Mouse (Mus musculus) forebrain, embryonic 14.5 days (tissue): ENCODE measurements around the gene Syngr1. TPM values are rescaled to one million over a fixed set of nuclear protein-coding genes. Genes with fewer than 3 reads are reported as not detected.
"Not testable (repeated sequence)": the region's sequence is repeated elsewhere in the genome, so short reads cannot be mapped to it uniquely, and the experiment has no call there.

Experiments used
- ATAC-seq: fragments of 200-750 bp; cut with Nextera tagmentation; 2 replicates; pipeline ENCODE4 v1.8.0; 2017; ENCODE audit warnings: mild to moderate bottlenecking, moderate library complexity
- DNase-seq: peaks from one replicate; pipeline ENCODE4 v3.0.0-alpha.2; 2015; ENCODE audit warnings: low spot score
- H3K27ac ChIP-seq: fragments of 300-500 bp; sonication (generic); 2 replicates; pipeline ENCODE4 v1.5.1; 2014; ENCODE audit warnings: low read depth, mild to moderate bottlenecking, control low read depth, low read length, moderate library complexity
- H3K27me3 ChIP-seq: fragments of 300-500 bp; sonication (generic); replicated peaks from 2 replicates; pipeline ENCODE4 v1.6.1; 2014; ENCODE audit warnings: low read length, control low read depth, mixed read lengths; ENCODE audit not compliant: control insufficient read depth, insufficient read depth
- H3K36me3 ChIP-seq: fragments of 300-500 bp; sonication (generic); 2 replicates; pipeline ENCODE4 v1.6.1; 2014; ENCODE audit warnings: low read length, control low read depth; ENCODE audit not compliant: control insufficient read depth, insufficient read depth
- H3K4me1 ChIP-seq: fragments of 300-500 bp; sonication (generic); 2 replicates; pipeline ENCODE4 v1.6.1; 2014; ENCODE audit warnings: antibody characterized with exemption, low read length, control low read depth; ENCODE audit not compliant: control insufficient read depth, insufficient read depth
- H3K4me2 ChIP-seq: fragments of 300-500 bp; sonication (generic); 2 replicates; pipeline ENCODE4 v1.6.1; 2014; ENCODE audit warnings: mild to moderate bottlenecking, control low read depth, low read length
- H3K4me3 ChIP-seq: fragments of 300-500 bp; sonication (generic); 2 replicates; pipeline ENCODE4 v1.5.1; 2014; ENCODE audit warnings: low read depth, low read length, control low read depth
- H3K9ac ChIP-seq: fragments of 300-500 bp; sonication (generic); 2 replicates; pipeline ENCODE4 v1.6.1; 2014; ENCODE audit warnings: mild to moderate bottlenecking, low read length, control low read depth, moderate library complexity
- H3K9me3 ChIP-seq: fragments of 300-500 bp; sonication (generic); replicated peaks from 2 replicates; pipeline ENCODE4 v1.6.1; 2016; ENCODE audit warnings: low read length, control low read depth, mixed read lengths; ENCODE audit not compliant: control insufficient read depth
- WGBS: fragments of 180-500 bp; shearing (Covaris S2); extraction: QIAGEN DNeasy Blood & Tissue Kit; methylation state at CpG from one replicate; pipeline ENCODE4 v1.1.7; 2014; 5-methylcytosine and 5-hydroxymethylcytosine counted together
- polyA plus RNA-seq: library from polyadenylated mRNA; unstranded; fragments of >200 nt; fragmentation: Nextera tagmentation; extraction: Ambion mirVana; gene quantifications from 2 replicates; pipeline ENCODE4 v1.2.1, GENCODE M21; 2014

Gene Syngr1
- polyA plus RNA-seq, 1 experiment from 2014 or later: 28.8 TPM

DNA sequence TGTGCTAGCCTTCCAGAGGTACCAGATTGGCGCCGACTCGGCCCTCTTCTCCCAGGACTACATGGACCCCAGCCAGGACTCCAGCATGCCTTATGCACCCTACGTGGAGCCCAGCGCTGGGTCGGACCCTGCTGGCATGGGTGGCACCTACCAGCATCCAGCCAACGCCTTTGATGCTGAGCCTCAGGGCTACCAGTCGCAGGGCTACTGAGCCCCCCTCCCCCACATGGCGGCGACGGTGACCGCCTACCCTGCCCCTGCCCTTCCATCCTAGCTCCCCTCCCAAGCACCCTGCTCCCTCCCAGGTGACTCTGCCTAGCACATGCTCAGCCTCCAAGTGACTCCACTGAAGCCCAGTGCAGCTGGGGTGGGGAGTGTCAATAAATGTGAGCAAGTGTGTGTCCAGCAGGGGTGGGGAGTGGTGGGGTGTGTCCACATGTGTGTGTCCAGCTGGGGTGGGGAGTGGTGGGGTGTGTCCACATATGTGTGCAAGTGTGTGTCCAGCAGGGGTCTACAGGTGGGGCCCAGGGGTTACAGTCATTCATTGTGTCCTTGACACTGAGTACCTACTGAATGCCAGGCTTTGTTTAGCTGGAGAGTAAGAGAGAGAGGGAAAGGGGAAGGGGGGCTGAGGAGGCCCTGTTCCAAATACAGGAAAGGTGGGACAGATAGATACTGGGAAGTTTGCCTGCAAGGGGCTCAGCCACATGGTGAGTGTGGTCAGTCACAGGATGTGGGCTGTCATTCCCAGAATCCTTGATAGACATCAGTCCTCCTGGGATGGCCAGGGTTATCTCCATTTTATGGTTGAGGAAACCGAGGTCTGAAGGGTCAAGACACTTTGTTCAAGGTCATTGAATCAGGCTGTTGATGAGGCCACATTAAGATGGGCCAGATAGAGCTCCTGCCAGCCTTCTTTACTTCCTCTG lies 25.0 kb downstream of the Syngr1 start:
- Histone ChIP-seq H3K36me3 (peaks cover 12% of the 10 kb centered on the region), H3K27ac (no peak overlapping the region), H3K9me3 (no peaks in the 10 kb centered on the region), H3K4me3 (no peak overlapping the region), H3K4me2 (no peak overlapping the region), H3K27me3 (no peaks in the 10 kb centered on the region), H3K4me1 (no peaks in the 10 kb centered on the region), H3K9ac (no peak overlapping the region)
- DNase-seq (no peak), ATAC-seq (no peak)
- 79% methylated on average over 13 of the region's 13 CpGs for WGBS

- WGBS: 76% methylated on average over 8 of the region's 8 CpGs
- DNase-seq: no peak
- H3K27me3 ChIP-seq: no peaks in the 10 kb centered on the region
- H3K36me3 ChIP-seq: peaks cover 3% of the 10 kb centered on the region; the same call in 1 of the 2 replicates
- no peaks in the 10 kb centered on the region for H3K9me3 ChIP-seq
- H3K4me3 ChIP-seq: no peak overlapping the region
- no peak overlapping the region for H3K27ac ChIP-seq
- ATAC-seq: no peak
- H3K4me2 ChIP-seq: no peak overlapping the region
- H3K4me1 ChIP-seq: no peaks in the 10 kb centered on the region
- H3K9ac ChIP-seq: no peak overlapping the region
Observed at GRCm38 (mm10) chr15:80117154-80117553, 26.0 kb downstream of the Syngr1 start.

DNA sequence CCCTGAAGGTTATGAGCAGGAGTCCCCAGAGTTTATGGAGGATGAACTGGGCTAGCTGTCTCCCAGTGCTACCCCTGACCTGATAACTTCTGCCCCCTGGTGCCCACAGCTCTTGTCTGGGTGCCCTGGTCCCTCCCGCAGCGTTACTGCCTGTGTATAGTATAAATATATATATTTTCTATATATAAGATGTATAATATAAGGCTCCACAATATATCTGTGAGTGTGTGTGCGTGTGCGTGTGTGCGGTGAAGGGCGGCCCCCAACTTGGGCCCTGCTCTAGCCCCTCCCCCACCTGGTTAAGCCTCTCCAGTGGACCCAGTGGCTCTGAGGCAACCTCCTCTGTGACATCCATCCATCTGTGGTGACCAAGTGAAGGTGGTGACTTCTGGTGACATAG lies 27.9 kb downstream of the Syngr1 start:
- WGBS: 93% methylated on average over 6 of the region's 6 CpGs
- ATAC-seq: no peak

DNA sequence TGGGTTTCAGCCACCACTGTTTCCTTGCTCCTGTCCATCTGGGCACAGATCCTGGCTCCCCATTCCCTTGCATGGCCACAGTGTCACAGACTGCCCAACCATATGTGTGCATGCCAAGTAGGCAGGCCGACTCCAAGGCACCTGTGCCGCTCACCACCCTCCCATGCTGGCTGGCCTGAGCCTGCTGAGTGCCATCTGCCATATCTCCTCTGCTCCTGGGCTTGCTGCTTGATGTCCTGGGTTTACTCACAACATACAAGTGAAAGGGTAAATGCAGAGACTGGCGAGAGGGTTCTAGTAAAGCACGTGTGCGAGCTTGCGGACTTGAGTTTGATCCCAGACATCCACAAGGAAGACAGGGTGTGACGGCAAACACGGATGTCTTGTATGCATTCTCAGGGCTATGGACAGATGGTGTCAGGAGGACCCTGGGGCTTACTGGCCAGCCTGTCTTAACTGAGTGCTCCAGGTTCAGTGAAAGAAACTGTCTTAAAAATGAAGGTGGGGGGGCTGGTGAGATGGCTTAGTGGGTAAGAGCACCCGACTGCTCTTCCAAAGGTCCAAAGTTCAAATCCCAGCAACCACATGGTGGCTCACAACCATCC lies 30.7 kb downstream of the Syngr1 start:
- H3K27me3 ChIP-seq: no peaks in the 10 kb centered on the region
- ATAC-seq (no peak), DNase-seq (no peak)
- no peak overlapping the region for H3K4me3 ChIP-seq
- H3K36me3 ChIP-seq: no peaks in the 10 kb centered on the region
- no peaks in the 10 kb centered on the region for H3K9me3 ChIP-seq
- no peaks in the 10 kb centered on the region for H3K4me1 ChIP-seq
- H3K4me2 ChIP-seq: no peak overlapping the region
- 89% methylated on average over 9 of the region's 9 CpGs for WGBS
- H3K9ac ChIP-seq: no peak overlapping the region
- no peak overlapping the region for H3K27ac ChIP-seq

More for the DNA sequence above, 27.9 kb downstream of the Syngr1 start:
- Histone ChIP-seq H3K27ac (no peak overlapping the region), H3K4me2 (no peak overlapping the region), H3K36me3 (no peaks in the 10 kb centered on the region), H3K9ac (no peak overlapping the region), H3K27me3 (no peaks in the 10 kb centered on the region), H3K4me3 (no peak overlapping the region), H3K9me3 (no peaks in the 10 kb centered on the region), H3K4me1 (no peaks in the 10 kb centered on the region)
- DNase-seq: no peak

DNA sequence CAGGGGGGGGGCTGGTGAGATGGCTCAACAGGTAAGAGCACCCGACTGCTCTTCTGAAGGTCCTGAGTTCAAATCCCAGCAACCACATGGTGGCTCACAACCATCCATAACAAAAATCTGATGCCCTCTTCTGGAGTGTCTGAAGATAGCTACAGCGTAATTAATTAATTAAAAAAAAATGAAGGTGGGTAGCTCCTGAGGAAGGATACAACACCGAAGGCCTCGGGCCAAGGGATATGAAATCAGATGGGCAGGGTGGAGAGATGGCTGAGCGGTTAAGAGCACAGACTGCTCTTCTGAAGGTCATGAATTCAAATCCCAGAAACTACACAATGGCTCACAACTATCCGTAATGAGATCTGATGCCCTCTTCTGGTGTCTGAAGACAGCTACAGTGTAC lies 31.3 kb downstream of the Syngr1 start:
- not testable (repeated sequence) for H3K9ac ChIP-seq, H3K9me3 ChIP-seq, H3K36me3 ChIP-seq, DNase-seq, ATAC-seq, H3K27ac ChIP-seq, H3K27me3 ChIP-seq, H3K4me3 ChIP-seq, H3K4me1 ChIP-seq, H3K4me2 ChIP-seq
- WGBS: 93% methylated on average over 6 of the region's 6 CpGs

DNA sequence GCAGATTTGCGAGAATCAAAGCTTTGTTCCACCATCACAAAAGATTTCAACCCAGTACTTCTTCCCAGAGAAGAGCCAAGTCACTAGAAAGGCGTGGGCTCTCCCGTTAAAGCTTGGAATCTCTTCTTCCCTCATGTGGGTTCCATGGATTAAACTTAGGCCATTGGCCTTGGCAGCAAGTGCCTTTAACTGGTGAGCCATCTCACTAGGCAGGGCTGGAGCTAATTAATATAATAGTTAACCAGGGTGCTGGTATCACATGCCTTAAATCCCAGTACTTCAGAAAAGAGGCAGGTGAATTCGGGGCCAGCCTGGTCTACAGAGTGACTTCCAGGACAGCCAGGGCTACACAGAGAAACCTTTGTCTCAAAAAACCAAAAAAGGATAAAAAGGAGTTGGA lies 33.5 kb downstream of the Syngr1 start:
- Histone ChIP-seq H3K4me3 (no peak overlapping the region), H3K4me1 (no peaks in the 10 kb centered on the region), H3K27me3 (no peaks in the 10 kb centered on the region), H3K9ac (no peak overlapping the region), H3K27ac (no peak overlapping the region), H3K9me3 (no peaks in the 10 kb centered on the region), H3K4me2 (no peak overlapping the region), H3K36me3 (no peaks in the 10 kb centered on the region)
- DNase-seq: no peak
- WGBS: 71% methylated on average over 4 of the region's 4 CpGs
- no peak for ATAC-seq

- Histone ChIP-seq H3K4me2 (no peak overlapping the region), H3K4me3 (no peak overlapping the region), H3K36me3 (no peaks in the 10 kb centered on the region), H3K9ac (no peak overlapping the region), H3K9me3 (no peaks in the 10 kb centered on the region), H3K4me1 (no peaks in the 10 kb centered on the region), H3K27me3 (no peaks in the 10 kb centered on the region), H3K27ac (no peak overlapping the region)
- no peak for DNase-seq
- WGBS: 62% methylated on average over 1 of the region's 1 CpGs
- ATAC-seq: no peak
Observed at GRCm38 (mm10) chr15:80127191-80127590, 36.1 kb downstream of the Syngr1 start.

DNA sequence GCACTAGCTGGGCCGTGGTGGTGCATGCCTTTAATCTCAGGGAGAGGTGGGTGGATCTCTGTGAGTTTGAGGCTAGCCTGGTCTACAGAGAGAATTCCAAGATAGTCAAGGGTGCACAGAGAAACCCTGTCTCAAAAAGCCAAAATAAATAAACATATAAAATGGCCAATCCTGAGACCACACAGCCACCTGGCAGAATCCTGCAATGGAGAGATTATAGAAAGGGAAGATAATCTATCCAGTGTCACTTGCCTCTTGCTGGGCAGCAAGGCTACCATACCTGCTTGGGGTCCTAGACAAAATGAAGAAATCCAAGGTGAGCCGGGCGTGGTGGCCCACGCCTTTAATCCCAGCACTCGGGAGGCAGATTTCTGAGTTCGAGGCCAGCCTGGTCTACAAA lies 38.8 kb downstream of the Syngr1 start:
- Histone ChIP-seq H3K4me1 (peaks cover 11% of the 10 kb centered on the region), H3K27ac (no peak overlapping the region), H3K36me3 (no peaks in the 10 kb centered on the region), H3K9me3 (no peaks in the 10 kb centered on the region), H3K9ac (no peak overlapping the region), H3K4me3 (no peak overlapping the region), H3K27me3 (no peaks in the 10 kb centered on the region), H3K4me2 (no peak overlapping the region)
- WGBS: 93% methylated on average over 6 of the region's 6 CpGs
- no peak for ATAC-seq
- DNase-seq: no peak

DNA sequence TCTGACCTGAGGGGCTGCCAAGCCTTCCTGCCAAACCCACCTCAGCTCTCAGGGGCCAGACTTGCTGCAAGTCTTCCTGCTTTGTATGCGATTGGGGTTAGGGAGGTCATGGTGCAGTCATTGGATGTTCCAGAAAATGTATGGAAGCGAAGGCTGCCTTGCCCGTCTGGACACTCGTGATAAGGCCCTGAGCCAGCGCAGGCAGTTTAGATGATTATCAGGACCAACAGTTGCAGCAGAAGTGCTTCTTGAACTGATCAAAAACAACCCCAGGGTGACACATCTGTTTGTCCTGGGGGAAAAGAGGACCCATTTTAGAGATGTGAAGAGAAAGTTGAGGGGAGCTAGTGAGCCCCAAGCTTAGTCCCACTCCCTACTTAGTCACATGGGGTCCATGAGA lies 39.6 kb downstream of the Syngr1 start:
- Histone ChIP-seq H3K36me3 (no peaks in the 10 kb centered on the region), H3K4me1 (peaks cover 11% of the 10 kb centered on the region), H3K9me3 (no peaks in the 10 kb centered on the region), H3K27ac (no peak overlapping the region), H3K4me2 (no peak overlapping the region), H3K27me3 (no peaks in the 10 kb centered on the region), H3K9ac (no peak overlapping the region), H3K4me3 (no peak overlapping the region)
- ATAC-seq (no peak), DNase-seq (no peak)
- 88% methylated on average over 5 of the region's 5 CpGs for WGBS
